Comparison of ENCODE assay signal across 9 mouse cellular contexts in the genomic region with DNA sequence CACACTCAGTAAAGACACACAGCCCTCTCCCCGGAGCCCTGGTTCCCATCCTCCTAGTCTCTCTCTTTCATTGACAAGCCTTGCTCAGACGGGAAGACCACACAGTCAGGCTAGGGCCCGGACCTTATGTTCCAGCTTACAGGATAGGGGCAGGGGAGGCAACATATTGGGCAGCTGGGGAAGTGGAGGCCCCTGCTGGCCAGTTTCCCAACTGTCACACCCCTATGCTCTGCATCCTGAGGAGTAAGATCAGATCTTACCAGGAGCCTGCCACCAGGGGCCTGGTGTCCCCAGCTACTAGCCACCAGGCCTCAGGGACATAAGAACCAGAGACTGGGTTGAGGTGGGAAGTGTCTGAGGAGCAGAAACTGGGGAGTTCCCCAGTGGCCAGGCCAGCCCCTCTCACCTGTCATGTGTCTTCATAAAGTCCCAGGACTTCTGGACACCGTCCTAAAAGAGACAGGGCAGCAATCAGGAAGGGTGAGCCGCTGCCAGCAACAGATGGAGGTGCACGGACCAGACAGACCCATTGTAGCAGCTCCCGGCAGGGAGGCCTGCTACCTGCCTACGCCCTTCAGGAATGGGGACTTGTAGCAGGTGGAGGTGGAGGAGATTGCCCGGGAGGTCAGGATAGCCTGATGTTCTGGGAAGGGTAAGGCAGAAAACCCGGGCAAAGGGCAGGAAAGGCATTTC. TPM values are rescaled to one million over a fixed set of nuclear protein-coding genes. Genes with fewer than 3 reads are reported as not detected.
DNase-seq lines count a peak whose midpoint lies in the region; ATAC-seq and TF ChIP-seq lines count a peak whose summit lies in the region.
"Had no signal": no experiment of that assay in that cellular context is flagged by ENCODE, and none has a peak within 500 bp of the region (broad histone marks: within the 10 kb centered on the region; RNA-seq: fewer than 3 reads in every experiment).

No protein-coding gene starts in this region.

- peaks cover 19% of the 10 kb centered on the region for H3K4me1 ChIP-seq in embryonic facial prominence, embryonic 14.5 days (ENCODE audit: control insufficient read depth, insufficient read depth, low read length)
- H3K4me1 ChIP-seq in neural tube, embryonic 11.5 days (ENCODE audit: control insufficient read depth, insufficient read depth, low read length) = no peaks in the 10 kb centered on the region
- H3K4me1 ChIP-seq in heart, embryonic 11.5 days (ENCODE audit: control insufficient read depth, insufficient read depth, low read length) = peaks cover 8% of the 10 kb centered on the region

- H3K36me3 ChIP-seq in embryonic facial prominence, embryonic 14.5 days (ENCODE audit: control insufficient read depth, insufficient read depth, low read length) = no peaks in the 10 kb centered on the region
- no peaks in the 10 kb centered on the region for H3K36me3 ChIP-seq in neural tube, embryonic 11.5 days (ENCODE audit: control insufficient read depth, insufficient read depth, low read length)
- H3K36me3 ChIP-seq in heart, embryonic 11.5 days (ENCODE audit: control insufficient read depth, insufficient read depth, low read length) = no peaks in the 10 kb centered on the region
- H3K36me3 ChIP-seq: limb, embryonic 12.5 days had no signal

- no peak overlapping the region for H3K4me3 ChIP-seq in embryonic facial prominence, embryonic 14.5 days (ENCODE audit: low read depth, low read length)
- no peak overlapping the region for H3K4me3 ChIP-seq in neural tube, embryonic 11.5 days (ENCODE audit: low read depth, low read length)
- H3K4me3 ChIP-seq in heart, embryonic 11.5 days (ENCODE audit: low read depth, low read length) = no peak overlapping the region
- H3K4me3 ChIP-seq: limb, embryonic 12.5 days had no signal

- TF ChIP-seq POLR2A in brain, embryonic 14.5 days (IDR thresholded peaks at IDR 0.05; ENCODE audit: borderline replicate concordance, extremely low read depth, insufficient read depth, insufficient read length, poor library complexity, severe bottlenecking) = no peak

- H3K9me3 ChIP-seq in embryonic facial prominence, embryonic 14.5 days (ENCODE audit: control insufficient read depth, low read length) = no peaks in the 10 kb centered on the region
- no peaks in the 10 kb centered on the region for H3K9me3 ChIP-seq in neural tube, embryonic 11.5 days (ENCODE audit: control insufficient read depth, low read length)
- no peaks in the 10 kb centered on the region for H3K9me3 ChIP-seq in heart, embryonic 11.5 days (replicated peaks; ENCODE audit: control insufficient read depth, low read length)
- H3K9me3 ChIP-seq: limb, embryonic 12.5 days had no signal

- peak; percentile 35; the same call in 1 of the 2 replicates for ATAC-seq in embryonic facial prominence, embryonic 14.5 days (ENCODE audit: low read depth)
- ATAC-seq in neural tube, embryonic 11.5 days (ENCODE audit: insufficient read depth, low FRiP score, low TSS enrichment) = no peak
- no peak; the same call in 1 of the 2 replicates for ATAC-seq in heart, embryonic 11.5 days (replicated peaks; ENCODE audit: insufficient number of reproducible peaks, low FRiP score, low TSS enrichment)

- peak; percentile 62 for TF ChIP-seq CTCF in brain, embryonic 14.5 days (IDR thresholded peaks at IDR 0.05; ENCODE audit: borderline replicate concordance, extremely low read depth, insufficient read depth, insufficient read length)

- no peak overlapping the region for H3K9ac ChIP-seq in embryonic facial prominence, embryonic 14.5 days (ENCODE audit: low read depth, low read length)
- H3K9ac ChIP-seq in neural tube, embryonic 11.5 days (ENCODE audit: low read length) = no peak overlapping the region; the same call in 1 of the 2 replicates
- no peak overlapping the region for H3K9ac ChIP-seq in heart, embryonic 11.5 days (ENCODE audit: low read depth, low read length)

- no peak overlapping the region for H3K27ac ChIP-seq in embryonic facial prominence, embryonic 14.5 days (replicated peaks; ENCODE audit: low read depth, low read length)
- H3K27ac ChIP-seq in neural tube, embryonic 11.5 days (ENCODE audit: low read depth, low read length) = no peak overlapping the region
- H3K27ac ChIP-seq in heart, embryonic 11.5 days (ENCODE audit: low read depth, low read length) = no peak overlapping the region

- H3K4me2 ChIP-seq in embryonic facial prominence, embryonic 14.5 days (ENCODE audit: low read depth, low read length) = no peak overlapping the region
- no peak overlapping the region for H3K4me2 ChIP-seq in neural tube, embryonic 11.5 days (ENCODE audit: low read depth)
- no peak overlapping the region for H3K4me2 ChIP-seq in heart, embryonic 11.5 days

- WGBS in embryonic facial prominence, embryonic 14.5 days = 56% methylated on average over 10 of the region's 10 CpGs
- WGBS in neural tube, embryonic 11.5 days = 60% methylated on average over 10 of the region's 10 CpGs
- 57% methylated on average over 10 of the region's 10 CpGs for WGBS in heart, embryonic 11.5 days (ENCODE audit: insufficient replicate concordance)

- no peaks in the 10 kb centered on the region for H3K27me3 ChIP-seq in embryonic facial prominence, embryonic 14.5 days (replicated peaks; ENCODE audit: control insufficient read depth, insufficient read depth, low read length)
- H3K27me3 ChIP-seq in neural tube, embryonic 11.5 days (ENCODE audit: control insufficient read depth, insufficient read depth, low read length) = no peaks in the 10 kb centered on the region
- peaks cover 13% of the 10 kb centered on the region for H3K27me3 ChIP-seq in heart, embryonic 11.5 days (ENCODE audit: control insufficient read depth, insufficient read depth, low read length)
- H3K27me3 ChIP-seq: limb, embryonic 12.5 days had no signal

- peak; percentile 63 for DNase-seq in left cerebral cortex, postnatal 4 days
- DNase-seq in left cerebral cortex, adult 9 months (ENCODE audit: low spot score in 2 of 2) = no peak
- peak; percentile 55 for DNase-seq in brain, embryonic 14.5 days (ENCODE audit: low read depth)
- DNase-seq in embryonic facial prominence, embryonic 14.5 days (ENCODE audit: low spot score) = peak; percentile 66
- DNase-seq in neural tube, embryonic 11.5 days (ENCODE audit: low spot score) = peak; percentile 63
- no peak for DNase-seq in spleen, postnatal 14 days (ENCODE audit: low spot score in 2 of 2)
- no peak for DNase-seq in thymus, adult 18-20 months

- intact Hi-C loops in left cerebral cortex, postnatal 4 days (cut with DNase I) = no loop called here

RNA-seq across cellular contexts. Expression of a gene that starts 2.9 kb away (rescaled TPM):
- total RNA-seq in left cerebral cortex, postnatal 4 days (2021) = 10 to 100 TPM; 12.5 to 16.7 TPM
- 34.9 and 47.3 TPM in 2 replicates for polyA plus RNA-seq in brain, embryonic 14.5 days (2012; rRNA removed)
- polyA plus RNA-seq in embryonic facial prominence, embryonic 14.5 days (2014; fragmentation: Nextera tagmentation; extraction: Ambion mirVana) = 87.3 and 87.4 TPM in 2 replicates
- polyA plus RNA-seq in neural tube, embryonic 11.5 days (2014; fragmentation: Nextera tagmentation; extraction: Ambion mirVana) = 61.2 and 67.8 TPM in 2 replicates
- polyA plus RNA-seq in heart, embryonic 11.5 days (2014; fragmentation: Nextera tagmentation; extraction: Ambion mirVana) = 44.2 and 50.7 TPM in 2 replicates

RNA-seq across cellular contexts. Expression of a gene that starts 9.4 kb away (rescaled TPM):
- total RNA-seq in left cerebral cortex, postnatal 4 days (2021) = 10 to 100 TPM; 76.5 to 97.2 TPM
- polyA plus RNA-seq in brain, embryonic 14.5 days (2012; rRNA removed) = 46.1 and 74.7 TPM in 2 replicates
- 9.4 and 13.1 TPM in 2 replicates for polyA plus RNA-seq in embryonic facial prominence, embryonic 14.5 days (2014; fragmentation: Nextera tagmentation; extraction: Ambion mirVana)
- 5.4 and 5.9 TPM in 2 replicates for polyA plus RNA-seq in neural tube, embryonic 11.5 days (2014; fragmentation: Nextera tagmentation; extraction: Ambion mirVana)
- 1.5 and 2.2 TPM in 2 replicates for polyA plus RNA-seq in heart, embryonic 11.5 days (2014; fragmentation: Nextera tagmentation; extraction: Ambion mirVana)

RNA-seq across cellular contexts. Expression of a gene that starts 37.3 kb away (rescaled TPM):
- 10 to 100 TPM; 53.6 to 59.2 TPM for total RNA-seq in left cerebral cortex, postnatal 4 days (2021)
- polyA plus RNA-seq in brain, embryonic 14.5 days (2012; rRNA removed) = 61.4 and 61.7 TPM in 2 replicates
- polyA plus RNA-seq in embryonic facial prominence, embryonic 14.5 days (2014; fragmentation: Nextera tagmentation; extraction: Ambion mirVana) = 20.8 and 22.8 TPM in 2 replicates
- 21.8 TPM in 2 replicates for polyA plus RNA-seq in neural tube, embryonic 11.5 days (2014; fragmentation: Nextera tagmentation; extraction: Ambion mirVana)
- 18.9 and 22.5 TPM in 2 replicates for polyA plus RNA-seq in heart, embryonic 11.5 days (2014; fragmentation: Nextera tagmentation; extraction: Ambion mirVana)

Comparison
In these comparisons a context has a peak if more than half of its experiments do, and no peak if none do; other contexts are left out.
1. DNase-seq: peak in left cerebral cortex, postnatal 4 days (single experiment), brain, embryonic 14.5 days (single experiment), embryonic facial prominence, embryonic 14.5 days (single experiment) and neural tube, embryonic 11.5 days (single experiment); none in left cerebral cortex, adult 9 months (0 of 2), spleen, postnatal 14 days (0 of 2) and thymus, adult 18-20 months (0 of 2).